Mouse (Mus musculus): ENCODE data around the gene Gm4064. TPM values are rescaled to one million over a fixed set of nuclear protein-coding genes. Genes with fewer than 3 reads are reported as not detected.
"Not testable (repeated sequence)": the region's sequence is repeated elsewhere in the genome, so short reads cannot be mapped to it uniquely, and the experiment has no call there.

Gene Gm4064
- not detected for total RNA-seq (2022)

- DNase-seq (ENCODE audit: low spot score in 2 of 2), result not testable (repeated sequence)
Observed at GRCm38 (mm10) chrY:2796105-2796504, at the start of gene Gm4064. Gene Gm4064, minus strand, starts transcription at chrY:2796205.

GRCm38 (mm10) chrY:2830380-2830779 is 34.4 kb upstream of the Gm4064 start, which contains the start of the genes Rbmy and Gm10256:
Gene Rbmy, plus strand, starts transcription at chrY:2830680.
Gene Gm10256, plus strand, starts transcription at chrY:2830699.
- DNase-seq (ENCODE audit: low spot score in 2 of 2), result not testable (repeated sequence)

Other genes with a start within 250 kb of the Gm4064 start
- not detected for gene H2al2c, start 197.1 kb downstream of the Gm4064 start, total RNA-seq (2022)
- not detected for gene Sry, start 132.5 kb downstream of the Gm4064 start, total RNA-seq (2022)
- not detected for gene H2al2b, start 75.5 kb downstream of the Gm4064 start, total RNA-seq (2022)
- not detected for gene Rbmy, start 34.5 kb upstream of the Gm4064 start, total RNA-seq (2022)
- gene Gm10256, start 34.5 kb upstream of the Gm4064 start, total RNA-seq (2022), result not detected
- not detected for gene Gm10352, start 104.8 kb upstream of the Gm4064 start, total RNA-seq (2022)
- not detected for gene Gm29289, start 136.4 kb upstream of the Gm4064 start, total RNA-seq (2022)